Mouse (Mus musculus): ENCODE measurements around the gene Parp16.

- no peak for TF ChIP-seq MAFK (IDR thresholded peaks at IDR 0.05; ENCODE audit: insufficient read depth, low read depth, low read length)
- no peak for TF ChIP-seq CHD2 (IDR thresholded peaks at IDR 0.05; ENCODE audit: low read depth, low read length)
- TF ChIP-seq ZC3H11A (IDR thresholded peaks at IDR 0.05; ENCODE audit: borderline replicate concordance, low read depth, low read length) = no peak
- no peak for TF ChIP-seq HCFC1 (IDR thresholded peaks at IDR 0.05; ENCODE audit: borderline replicate concordance, insufficient read depth, low read length)
- no peak for TF ChIP-seq ZNF384 (IDR thresholded peaks at IDR 0.05; ENCODE audit: low read depth, low read length)
These were observed 46.6 kb upstream of the Parp16 start for GRCm38 (mm10) chr9:65148507-65148906.
